Mouse (Mus musculus) left cerebral cortex, postnatal 4 days (tissue): ENCODE data around the gene Pde4d. TPM values are rescaled to one million over a fixed set of nuclear protein-coding genes. Genes with fewer than 3 reads are reported as not detected.

Experiments
- DNase-seq: peaks from one replicate; pipeline ENCODE4 v3.0.0-alpha.2; 2022
- intact Hi-C: fragments of 180-260 bp; cut with DNase I; formaldehyde crosslinking; loops from one replicate; pipeline ENCODE4 v1.15.1; 2025
- total RNA-seq, 2 experiments: library from RNA; stranded (reverse); gene quantifications; 2 replicates each; pipeline ENCODE4 v1.2.3; 2021

Pde4d gene
- total RNA-seq, 2 experiments from 2014 or later, result 107 to 117 TPM

DNA sequence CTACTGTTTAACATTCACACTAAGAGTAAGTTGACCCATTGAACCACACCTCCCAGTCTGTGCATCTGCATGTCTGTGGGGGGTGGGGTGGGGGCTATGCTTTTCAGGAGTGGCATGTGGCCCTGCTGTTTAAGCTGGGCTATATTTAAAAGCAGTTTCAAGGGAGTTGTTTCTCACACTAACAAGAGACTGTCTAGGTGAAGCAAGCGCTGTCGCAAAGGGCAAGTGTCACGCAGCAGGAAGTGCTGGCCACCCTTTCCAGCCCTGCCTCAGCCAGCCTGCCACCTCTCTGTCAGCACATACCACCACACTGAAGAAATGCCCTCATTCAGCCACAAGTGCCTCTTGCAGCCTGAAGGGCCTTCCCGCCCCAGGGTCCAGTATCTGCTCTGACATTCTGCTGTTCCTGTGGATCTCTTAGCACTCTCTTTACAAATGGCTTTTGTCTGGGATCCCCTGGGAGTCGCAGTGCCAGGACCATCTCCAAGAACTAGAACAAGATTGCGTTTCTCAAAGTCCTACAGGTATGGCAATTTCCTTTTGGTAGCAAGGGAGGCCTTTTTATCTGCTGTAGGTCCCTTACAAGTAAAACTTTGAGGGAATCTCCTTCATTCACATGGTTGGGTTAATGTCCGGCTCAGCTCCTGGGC lies 1182.8 kb downstream of the Pde4d start:
- DNase-seq, result no peak
- intact Hi-C loops, result no loop called here

DNA sequence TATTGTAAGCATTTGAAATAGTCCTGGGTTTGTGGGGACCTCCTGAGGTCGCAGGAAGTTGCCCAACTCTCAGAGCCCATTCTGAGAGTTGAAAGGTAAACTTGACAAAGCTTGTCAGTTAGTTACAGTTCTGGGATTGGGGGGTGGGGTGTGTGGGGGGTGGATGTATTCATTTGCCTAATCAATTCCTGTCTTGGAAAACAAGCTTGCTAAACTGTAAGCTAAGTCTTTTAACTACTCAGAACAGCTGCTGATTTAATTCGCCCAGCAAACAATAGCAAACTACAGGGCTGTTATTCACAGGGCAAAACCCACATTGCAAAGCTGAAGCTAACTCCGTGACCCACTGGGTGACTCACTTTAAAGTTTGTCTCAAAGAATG lies 1183.3 kb downstream of the Pde4d start:
- DNase-seq, result no peak
- intact Hi-C loops, result no loop called here

DNA sequence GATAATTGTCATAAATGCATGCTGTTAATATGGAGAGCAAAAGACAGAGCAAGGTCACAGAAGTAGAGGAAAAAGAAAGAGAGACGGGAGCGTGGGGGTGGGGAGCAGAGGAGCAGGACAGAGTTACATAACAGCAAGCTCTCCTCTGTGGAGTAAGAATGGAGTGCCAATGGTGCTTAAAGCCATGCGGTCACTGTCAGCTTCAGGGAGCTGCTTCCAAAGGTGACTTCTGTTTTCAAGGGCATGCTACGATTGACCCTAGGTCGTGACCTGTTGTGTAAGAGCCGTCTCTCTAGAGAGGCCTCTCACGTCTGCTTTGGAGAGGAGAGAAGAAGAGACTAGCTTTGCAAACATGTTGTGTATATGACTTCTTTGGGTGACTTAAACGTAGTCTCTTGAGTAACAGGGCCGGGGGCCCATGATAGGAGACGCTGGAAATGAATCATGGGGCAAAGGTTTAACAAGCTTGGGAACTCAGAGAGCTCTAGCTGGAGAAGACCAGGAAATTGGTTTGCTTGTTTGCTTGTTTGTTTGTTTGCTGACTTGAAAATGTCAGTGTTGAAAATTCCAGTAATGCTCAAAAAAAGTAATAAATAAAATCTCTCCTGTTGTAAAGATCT lies 1186.3 kb downstream of the Pde4d start:
- intact Hi-C loops, result no loop called here
- DNase-seq, result no peak

DNA sequence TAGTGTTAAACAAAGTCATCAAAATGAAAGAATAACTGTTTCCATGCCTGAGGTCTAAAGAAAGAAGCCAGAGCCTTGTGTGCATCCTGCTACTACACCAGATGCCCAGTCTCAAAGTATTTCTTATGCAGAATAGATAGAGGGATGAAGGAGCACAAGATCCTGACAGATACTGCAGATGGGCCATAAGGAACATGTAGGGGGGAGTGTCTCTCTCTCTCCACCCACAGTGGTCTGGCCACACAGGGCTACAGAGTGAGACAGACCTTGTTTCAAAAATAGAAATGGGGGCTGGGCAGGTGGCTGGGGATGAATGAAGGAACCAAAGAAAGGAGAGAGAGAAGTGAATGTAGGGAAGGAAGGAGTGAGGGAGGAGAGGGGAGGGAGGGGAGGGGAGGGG lies 1188.5 kb downstream of the Pde4d start:
- intact Hi-C loops, result no loop called here
- DNase-seq, result no peak

DNA sequence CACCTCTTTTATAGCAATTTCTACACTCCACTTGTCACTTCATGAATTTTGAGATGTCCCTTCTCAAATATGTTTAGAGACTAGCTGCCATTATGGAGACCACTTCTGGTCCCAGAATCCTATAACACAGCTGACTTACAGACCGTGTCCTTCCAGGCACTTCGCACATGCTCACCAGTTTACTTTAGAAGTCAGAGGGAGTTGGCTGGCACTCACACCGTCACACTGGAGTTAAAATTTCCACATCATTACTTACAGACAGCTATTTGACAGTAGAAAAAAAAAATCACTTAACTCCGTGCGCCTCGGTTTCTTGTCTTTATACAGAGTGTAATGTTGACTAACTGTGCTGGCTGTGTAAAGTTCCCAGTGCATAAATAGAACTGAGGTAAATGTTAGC lies 1189.5 kb downstream of the Pde4d start:
- intact Hi-C loops, result no loop called here
- no peak for DNase-seq

DNA sequence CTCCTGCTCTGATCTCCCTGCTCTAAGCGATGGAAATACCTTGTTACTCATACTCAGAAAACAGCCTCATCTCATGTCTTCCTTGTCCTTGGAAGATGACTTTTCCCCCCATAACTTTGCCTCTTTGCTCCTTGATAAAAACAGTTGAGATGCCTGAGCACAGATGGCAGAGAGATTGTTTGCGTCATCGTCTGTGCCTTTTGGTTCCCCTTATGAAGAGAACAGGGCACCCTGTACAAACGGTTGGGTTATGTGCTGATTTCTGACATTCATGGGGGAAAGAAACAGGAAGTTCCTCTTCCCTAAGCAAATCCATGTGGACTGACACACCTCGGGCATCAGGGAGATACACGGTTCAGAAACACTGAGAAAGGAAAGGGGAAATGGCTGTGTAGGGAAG lies 1191.8 kb downstream of the Pde4d start:
- intact Hi-C loops, result no loop called here
- no peak for DNase-seq

DNA sequence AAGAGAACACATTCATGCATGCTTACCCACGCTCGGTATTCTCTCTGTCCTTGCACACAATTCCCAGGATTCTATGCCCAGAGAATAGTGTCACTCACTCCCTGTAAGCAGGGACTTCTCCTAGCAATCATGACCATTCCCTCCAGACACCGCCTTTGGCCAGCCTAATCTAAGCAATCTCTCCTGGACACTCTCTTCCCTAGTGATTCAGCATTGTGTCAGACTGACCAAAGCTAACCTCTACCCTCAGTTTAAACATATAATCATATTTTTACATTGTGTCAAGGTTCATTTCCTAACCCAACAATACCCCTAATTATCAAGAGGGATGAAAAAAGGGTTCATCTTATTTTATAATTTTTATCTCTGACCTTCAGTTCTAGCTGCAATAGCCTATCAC lies 1193.7 kb downstream of the Pde4d start:
- DNase-seq, result no peak
- intact Hi-C loops, result no loop called here

DNA sequence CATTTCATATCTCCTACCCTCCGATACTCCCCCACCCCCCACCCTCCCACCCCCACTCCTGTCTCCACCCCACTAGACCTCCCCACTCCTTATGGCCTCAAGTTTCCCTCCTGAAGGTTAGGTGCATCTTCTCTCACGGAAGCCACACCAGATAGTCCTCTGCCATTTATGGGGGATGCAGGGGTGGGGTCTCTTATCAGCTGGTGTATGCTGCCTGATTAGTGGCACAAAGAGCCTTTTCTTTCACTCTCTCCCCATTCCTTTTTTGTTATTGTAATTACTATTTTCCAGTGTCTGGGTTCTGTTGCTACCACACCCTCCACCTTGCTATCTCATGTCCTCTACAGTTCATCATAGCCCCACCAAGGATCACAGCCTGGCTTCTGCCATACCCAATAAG lies 1194.3 kb downstream of the Pde4d start:
- intact Hi-C loops, result no loop called here
- no peak for DNase-seq

DNA sequence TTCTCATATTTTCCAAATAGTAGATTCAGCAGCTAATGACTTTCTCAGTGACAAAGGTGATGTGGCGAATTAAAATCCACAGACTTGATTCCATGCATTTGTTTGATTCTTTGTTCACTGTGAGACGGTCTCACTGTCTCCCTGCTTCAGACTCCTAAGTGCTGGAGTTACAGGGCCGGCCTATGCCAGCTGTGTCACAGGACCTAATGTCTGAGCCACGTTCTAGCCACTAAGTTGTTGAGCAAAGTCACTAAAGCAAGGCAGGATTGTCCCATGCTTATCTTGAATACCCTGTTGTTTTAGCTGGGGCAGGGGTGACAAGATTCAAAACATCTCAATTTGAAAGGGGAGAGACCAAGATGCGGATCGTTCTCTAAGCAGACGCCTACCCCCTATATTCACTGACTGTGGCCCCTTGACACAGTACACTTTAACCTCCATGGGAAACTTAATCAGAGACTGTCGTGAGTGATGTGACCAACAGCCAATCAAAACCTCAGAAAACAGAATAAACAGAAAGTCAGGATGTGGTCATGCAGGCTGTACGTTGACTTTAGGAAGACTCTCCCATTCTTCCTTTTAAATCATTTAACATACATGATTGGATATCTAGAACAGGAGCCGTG lies 1195.6 kb downstream of the Pde4d start:
- intact Hi-C loops, result no loop called here
- DNase-seq, result no peak

DNA sequence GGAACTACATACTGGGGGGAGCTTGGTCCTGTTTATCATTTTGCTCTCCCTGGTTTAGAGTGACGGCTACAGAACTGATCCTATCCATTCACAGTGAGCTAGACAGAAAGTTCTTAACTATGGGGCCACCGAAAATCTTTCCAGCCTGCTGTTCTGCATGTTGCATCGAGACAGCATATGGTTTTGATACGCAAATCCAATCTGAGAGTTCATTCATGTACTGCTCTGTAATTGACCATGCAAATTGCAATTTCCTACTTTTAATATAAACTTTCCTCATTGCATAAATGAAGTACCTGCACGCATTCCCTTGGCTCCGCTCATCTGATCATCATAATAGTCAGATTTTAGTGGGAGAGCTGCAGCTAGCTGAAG lies 1196.1 kb downstream of the Pde4d start:
- no peak for DNase-seq
- intact Hi-C loops, result no loop called here

DNA sequence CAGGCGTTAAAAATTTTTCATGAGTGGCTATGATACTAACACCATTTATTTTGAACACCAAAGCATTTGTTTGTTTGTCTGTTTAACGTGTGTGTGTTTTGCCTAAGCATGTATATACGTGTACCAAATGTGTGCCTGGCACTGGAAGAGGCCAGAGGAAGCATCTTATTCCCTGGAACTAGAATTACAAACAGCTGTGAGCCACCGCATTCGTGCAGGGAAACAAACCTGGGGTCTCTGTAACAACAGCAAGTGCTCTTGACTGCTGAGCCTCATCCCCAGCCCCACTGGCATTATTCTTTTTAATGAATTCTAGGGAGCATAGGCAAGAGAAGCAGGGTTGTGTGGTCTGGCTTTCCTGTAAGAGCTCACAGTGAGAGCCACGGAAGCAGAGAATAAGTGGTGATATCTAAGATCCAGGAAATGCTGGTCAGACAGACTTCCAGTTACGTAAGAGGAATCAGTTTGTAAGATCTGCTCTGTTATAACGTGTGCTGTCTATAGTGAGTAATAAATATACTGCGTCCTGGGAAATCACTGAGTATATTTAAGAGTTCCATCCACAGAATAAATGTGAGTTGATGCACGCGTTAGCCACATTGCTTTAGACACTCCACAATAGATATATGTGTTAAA lies 1197.0 kb downstream of the Pde4d start:
- intact Hi-C loops, result no loop called here
- no peak for DNase-seq

DNA sequence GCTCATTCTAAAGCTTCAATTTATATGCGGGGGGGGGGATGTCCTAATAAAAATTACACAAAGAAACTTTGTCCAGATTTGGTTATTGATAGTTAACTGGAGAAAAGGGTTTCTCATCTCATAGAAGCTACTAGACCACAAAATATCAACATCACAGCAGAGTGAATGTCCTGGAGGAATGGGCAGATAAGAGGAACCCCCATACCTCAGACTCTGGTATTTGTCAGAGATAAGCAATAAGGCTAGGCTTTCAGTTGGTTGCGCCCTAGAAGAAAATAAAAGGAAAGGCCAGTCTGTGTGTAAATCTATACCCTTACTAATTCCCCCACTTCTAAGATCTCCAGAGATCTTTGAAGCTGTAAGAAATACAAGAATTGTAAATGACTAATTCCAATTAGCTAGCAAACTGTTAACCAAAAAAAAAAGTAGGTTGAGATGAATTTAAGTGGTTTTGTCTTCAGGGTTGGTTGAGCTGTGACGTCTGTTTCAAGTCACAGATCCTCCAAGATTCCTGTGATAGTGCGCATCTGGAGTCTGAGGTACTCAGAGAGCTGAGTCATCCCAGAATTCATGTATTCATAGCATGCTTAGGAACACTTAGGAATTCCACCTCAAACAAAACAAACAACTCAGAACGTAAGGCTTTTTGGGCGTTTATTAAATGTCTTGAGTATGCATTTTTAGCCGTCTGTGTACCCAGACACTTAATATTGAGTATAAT lies 1197.9 kb downstream of the Pde4d start:
- no peak for DNase-seq
- intact Hi-C loops, result no loop called here

DNA sequence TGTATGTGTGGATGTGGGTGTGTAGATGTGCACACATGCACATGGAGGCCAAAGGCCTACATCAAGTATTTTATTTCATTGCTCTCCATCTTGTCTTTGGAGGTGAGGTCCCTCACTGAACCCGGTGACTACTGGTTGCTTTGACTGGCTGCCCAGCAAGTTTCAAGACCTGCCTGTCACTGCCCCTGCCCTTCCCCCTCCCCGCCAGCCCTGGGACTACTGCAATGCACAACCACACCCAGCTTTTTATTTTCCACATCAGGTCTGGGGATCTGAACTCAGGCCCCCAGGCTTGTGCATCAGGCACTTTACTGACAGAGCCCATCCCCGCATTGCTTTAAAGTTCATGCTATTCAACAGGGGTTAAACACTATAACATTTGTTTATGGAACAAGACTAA lies 1198.6 kb downstream of the Pde4d start:
- no peak for DNase-seq
- intact Hi-C loops, result no loop called here

DNA sequence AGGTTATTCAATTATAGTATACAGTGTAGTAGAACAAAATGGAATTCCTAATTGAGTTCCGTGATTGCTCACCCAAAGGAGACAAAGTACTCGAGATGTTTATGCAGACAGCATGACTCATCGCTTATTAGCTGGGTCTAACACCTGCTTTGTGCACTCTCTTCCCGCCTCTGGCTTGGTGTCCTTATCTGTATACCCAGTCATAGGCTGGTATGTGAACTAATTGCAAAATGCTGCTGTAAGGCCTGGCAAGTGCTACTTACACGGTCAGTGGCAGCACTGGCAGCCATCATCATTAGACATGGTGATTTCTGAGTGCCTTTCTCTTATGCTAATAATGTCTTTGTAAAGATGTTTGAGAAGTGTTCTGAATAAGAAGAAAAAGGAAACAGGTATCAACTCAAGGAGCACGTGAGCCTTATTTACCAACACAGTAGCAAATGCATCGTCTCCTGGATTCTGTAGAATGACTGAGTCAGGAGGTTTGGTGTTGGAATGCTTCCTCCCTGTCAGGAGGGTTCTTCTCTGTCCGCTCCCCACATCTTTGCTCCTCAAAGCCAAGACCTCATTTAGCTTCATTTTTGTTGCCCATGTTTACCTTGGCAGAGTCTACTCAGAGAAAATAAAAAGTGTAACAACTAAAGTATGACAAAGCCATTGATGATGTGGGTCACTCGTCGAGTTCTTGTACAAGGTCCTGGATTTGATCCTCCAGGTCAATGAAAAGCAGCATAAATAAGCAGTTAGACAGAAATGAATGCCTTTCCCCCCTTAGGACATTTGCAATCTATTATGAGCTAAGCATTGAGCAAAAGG lies 1202.2 kb downstream of the Pde4d start:
- DNase-seq, result no peak
- intact Hi-C loops, result no loop called here

DNA sequence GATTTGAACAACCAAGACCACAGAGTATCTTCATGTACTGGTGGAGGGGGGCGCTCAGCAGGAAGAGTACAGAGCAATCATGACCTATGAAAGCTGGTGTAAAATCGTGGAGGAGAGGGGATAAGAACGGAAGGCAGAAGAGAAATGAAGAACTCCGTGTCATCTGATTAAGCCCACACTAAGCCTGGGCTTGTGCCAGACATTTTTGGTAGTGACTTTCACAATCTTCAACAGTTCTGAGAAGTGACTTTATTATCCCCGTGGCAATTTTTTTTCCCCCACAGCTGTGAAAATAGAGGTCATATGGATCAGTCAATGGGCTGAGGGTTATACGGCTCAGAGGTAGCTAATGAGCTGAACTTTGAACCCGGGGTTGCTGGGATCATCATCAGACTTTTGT lies 1202.9 kb downstream of the Pde4d start:
- intact Hi-C loops, result no loop called here

DNA sequence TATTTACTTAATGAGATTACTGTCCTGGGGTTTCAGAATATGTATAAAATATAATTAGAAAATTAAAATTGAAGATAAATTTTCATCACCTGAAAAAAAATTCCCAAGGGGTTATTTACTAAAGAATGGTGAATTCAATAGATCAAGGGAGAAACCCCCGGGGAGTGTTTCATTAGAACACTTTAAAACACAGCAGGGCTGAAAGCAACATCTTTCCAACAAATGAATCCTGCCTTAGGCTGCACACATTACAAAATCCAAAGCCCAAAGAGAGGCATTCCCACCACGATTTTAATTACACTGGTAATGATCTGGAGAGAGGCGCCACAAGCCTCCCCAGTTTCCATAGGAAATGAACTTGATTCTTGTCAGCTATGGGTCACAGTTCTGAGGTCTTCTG lies 1205.6 kb downstream of the Pde4d start:
- intact Hi-C loops, result no loop called here
- DNase-seq, result no peak

More for the DNA sequence above, 1202.9 kb downstream of the Pde4d start:
- no peak for DNase-seq

DNA sequence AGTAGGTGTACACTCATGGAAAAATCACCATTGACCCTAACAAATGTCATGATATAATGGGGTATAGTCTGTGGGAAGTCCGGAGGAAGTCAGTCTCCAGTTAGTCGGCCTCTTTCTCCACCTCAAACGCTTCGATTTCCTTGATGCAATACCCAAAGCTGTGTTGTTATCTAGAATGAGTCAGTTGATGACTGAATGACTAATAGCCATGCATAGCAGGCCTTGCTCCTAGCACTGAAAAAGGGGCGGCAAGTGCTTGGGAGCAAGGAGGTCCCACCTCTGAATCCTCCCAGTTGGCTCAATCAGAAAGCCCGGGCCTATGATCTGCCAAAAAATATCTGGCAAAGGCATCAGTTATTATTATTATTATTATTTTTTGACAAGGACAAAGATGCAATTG lies 1209.4 kb downstream of the Pde4d start:
- intact Hi-C loops, result no loop called here
- DNase-seq, result no peak

DNA sequence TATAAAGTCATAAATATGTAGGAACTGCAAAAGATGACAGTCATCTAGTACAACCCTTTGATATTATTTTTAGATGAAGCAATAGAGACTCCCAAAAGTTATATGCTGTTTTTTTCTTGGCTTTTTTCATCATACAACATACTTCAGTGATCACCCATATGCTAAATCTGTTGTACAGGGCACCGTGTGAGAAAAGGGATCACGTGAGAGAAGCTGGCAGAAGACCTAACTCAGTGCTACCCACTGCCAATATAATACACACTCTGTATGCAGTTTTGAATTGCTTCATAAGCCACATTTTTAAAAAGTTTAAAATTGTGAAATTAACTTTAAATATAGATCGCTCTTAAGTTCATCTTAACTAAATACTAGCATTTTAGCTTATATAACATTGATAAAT lies 1211.6 kb downstream of the Pde4d start:
- DNase-seq, result no peak
- intact Hi-C loops, result no loop called here

DNA sequence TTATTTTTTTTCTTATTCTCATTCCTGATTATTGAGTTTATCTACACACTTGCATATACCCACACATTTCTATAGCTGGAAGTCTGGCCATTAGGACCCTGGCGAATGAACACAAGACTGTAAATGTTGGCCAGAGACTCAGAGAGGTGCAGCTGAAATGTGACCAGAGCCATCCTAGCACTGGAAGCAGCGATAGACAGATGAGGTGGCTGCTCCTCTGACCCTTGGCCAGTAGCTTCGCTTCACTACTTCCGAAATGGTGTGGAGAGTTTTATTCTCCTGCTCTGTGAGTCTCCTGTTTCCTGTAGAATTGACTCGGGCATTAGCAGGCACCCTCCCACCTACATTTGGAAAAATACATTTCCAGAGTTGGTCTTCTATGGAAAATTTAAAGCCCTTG lies 1212.4 kb downstream of the Pde4d start:
- no peak for DNase-seq
- intact Hi-C loops, result no loop called here

DNA sequence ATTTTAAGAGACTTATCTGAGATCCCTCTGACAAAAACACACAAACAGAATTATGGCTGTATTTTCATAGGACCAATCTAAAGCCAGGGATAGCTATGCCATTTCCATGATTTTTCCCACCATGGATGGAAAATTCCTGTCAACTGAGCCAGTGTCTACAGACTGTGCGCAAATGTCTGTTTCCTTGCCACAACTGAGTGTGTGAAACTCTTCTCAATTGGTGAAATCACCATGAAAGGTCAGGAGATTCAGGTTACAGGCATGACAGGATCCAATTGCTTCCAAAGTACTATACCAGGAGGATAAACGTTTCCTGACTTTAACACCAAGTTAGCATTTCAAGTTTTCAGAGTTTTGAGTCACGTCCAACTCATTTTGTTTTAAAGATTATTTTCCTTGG lies 1213.0 kb downstream of the Pde4d start:
- intact Hi-C loops, result no loop called here
- DNase-seq, result no peak
